Mouse (Mus musculus) midbrain, embryonic 15.5 days (tissue): Measurements from ENCODE around the gene Rev3l. TPM values are rescaled to one million over a fixed set of nuclear protein-coding genes. Genes with fewer than 3 reads are reported as not detected.

Source experiments
- polyA plus RNA-seq: library from polyadenylated mRNA; unstranded; fragments of >200 nt; fragmentation: Nextera tagmentation; extraction: Ambion mirVana; gene quantifications from 2 replicates; pipeline ENCODE4 v1.2.1, GENCODE M21; 2015

Gene Rev3l
- polyA plus RNA-seq, 1 experiment from 2014 or later = 43.6 TPM

Other genes starting within 250 kb of the Rev3l start
- gene Traf3ip2, start 119.2 kb upstream of the Rev3l start, polyA plus RNA-seq = 5.9 and 7.0 TPM in 2 replicates
- 4.7 and 4.9 TPM in 2 replicates for gene Mfsd4b4, start 167.1 kb downstream of the Rev3l start, polyA plus RNA-seq
- 0.06 TPM in 1 of 2 replicates, not detected in the other for gene Mfsd4b2, start 194.8 kb downstream of the Rev3l start, polyA plus RNA-seq
- not detected in 2 replicates for gene Mfsd4b3, start 228.0 kb downstream of the Rev3l start, polyA plus RNA-seq